Mouse (Mus musculus): ENCODE results near the gene Rai14. TPM values are rescaled to one million over a fixed set of nuclear protein-coding genes. Genes with fewer than 3 reads are reported as not detected.

The Rai14 gene
- polyA plus RNA-seq, 1 experiment from 2014 or later: 10.9 TPM

GRCm38 (mm10) chr15:10719511-10719910 is 5.1 kb upstream of the Rai14 start:
- Histone ChIP-seq H3K9ac (no peak overlapping the region), H3K36me3 (no peaks in the 10 kb centered on the region), H3K9me3 (no peaks in the 10 kb centered on the region), H3K27me3 (no peaks in the 10 kb centered on the region), H3K4me2 (no peak overlapping the region), H3K4me3 (no peak overlapping the region), H3K27ac (replicated peaks) (no peak overlapping the region), H3K4me1 (replicated peaks) (peaks cover 10% of the 10 kb centered on the region)
- 94% methylated on average over 3 of the region's 3 CpGs for WGBS
- ATAC-seq (ENCODE audit: low FRiP score, low read depth): no peak

- no peak overlapping the region for H3K4me2 ChIP-seq
- peaks cover 13% of the 10 kb centered on the region for H3K4me1 ChIP-seq (replicated peaks)
- H3K27ac ChIP-seq (replicated peaks): no peak overlapping the region
- no peak overlapping the region for H3K9ac ChIP-seq
- no peak for ATAC-seq (ENCODE audit: low FRiP score, low read depth)
- WGBS: 88% methylated on average over 10 of the region's 10 CpGs
- no peaks in the 10 kb centered on the region for H3K27me3 ChIP-seq
- no peaks in the 10 kb centered on the region for H3K36me3 ChIP-seq
- H3K4me3 ChIP-seq: no peak overlapping the region
- H3K9me3 ChIP-seq: no peaks in the 10 kb centered on the region
These were observed 4.3 kb upstream of the Rai14 start for GRCm38 (mm10) chr15:10718763-10719162.

- H3K27ac ChIP-seq (replicated peaks): no peak overlapping the region
- no peak overlapping the region for H3K4me3 ChIP-seq
- no peak for ATAC-seq (ENCODE audit: low FRiP score, low read depth)
- H3K4me1 ChIP-seq (replicated peaks): peaks cover 23% of the 10 kb centered on the region
- no peaks in the 10 kb centered on the region for H3K27me3 ChIP-seq
- no peaks in the 10 kb centered on the region for H3K9me3 ChIP-seq
- WGBS: 100% methylated on average over 1 of the region's 1 CpGs
- H3K36me3 ChIP-seq: no peaks in the 10 kb centered on the region
- H3K9ac ChIP-seq: no peak overlapping the region
- no peak overlapping the region for H3K4me2 ChIP-seq
These were observed 2.9 kb upstream of the Rai14 start for GRCm38 (mm10) chr15:10717284-10717683.

GRCm38 (mm10) chr15:10715966-10716365 is 1.5 kb upstream of the Rai14 start:
- H3K27ac ChIP-seq (replicated peaks): no peak overlapping the region
- H3K36me3 ChIP-seq: no peaks in the 10 kb centered on the region
- H3K4me3 ChIP-seq: no peak overlapping the region
- H3K4me2 ChIP-seq: no peak overlapping the region
- H3K4me1 ChIP-seq (replicated peaks): peaks cover 30% of the 10 kb centered on the region
- H3K9ac ChIP-seq: no peak overlapping the region
- no peaks in the 10 kb centered on the region for H3K9me3 ChIP-seq
- H3K27me3 ChIP-seq: no peaks in the 10 kb centered on the region
- no peak for ATAC-seq (ENCODE audit: low FRiP score, low read depth)
- WGBS: 15% methylated on average over 5 of the region's 5 CpGs

- Histone ChIP-seq H3K4me2 (peak overlapping the region; percentile 99), H3K27me3 (no peaks in the 10 kb centered on the region), H3K9ac (peak overlapping the region; percentile 65; the same call in 1 of the 2 replicates), H3K27ac (replicated peaks) (peak overlapping the region; percentile 40), H3K4me3 (peak overlapping the region; percentile 87), H3K9me3 (no peaks in the 10 kb centered on the region), H3K4me1 (replicated peaks) (peaks cover 31% of the 10 kb centered on the region), H3K36me3 (no peaks in the 10 kb centered on the region)
- ATAC-seq (ENCODE audit: low FRiP score, low read depth): peak; percentile 39; the same call in 1 of the 2 replicates
- WGBS: under 1% methylated on average over 10 of the region's 10 CpGs
These were observed 698 bp upstream of the Rai14 start for GRCm38 (mm10) chr15:10715139-10715505.

- peak; percentile 50 for ATAC-seq (ENCODE audit: low FRiP score, low read depth)
These were observed 653 bp downstream of the Rai14 start for GRCm38 (mm10) chr15:10713626-10714316.

GRCm38 (mm10) chr15:10713181-10713625 is 1.2 kb downstream of the Rai14 start:
- H3K27ac ChIP-seq (replicated peaks): no peak overlapping the region
- peaks cover 31% of the 10 kb centered on the region for H3K4me1 ChIP-seq (replicated peaks)
- peak overlapping the region; percentile 87 for H3K4me3 ChIP-seq
- H3K36me3 ChIP-seq: no peaks in the 10 kb centered on the region
- 7% methylated on average over 13 of the region's 13 CpGs for WGBS
- no peaks in the 10 kb centered on the region for H3K27me3 ChIP-seq
- peak overlapping the region; percentile 65 for H3K9ac ChIP-seq
- ATAC-seq (ENCODE audit: low FRiP score, low read depth): no peak
- H3K9me3 ChIP-seq: no peaks in the 10 kb centered on the region
- peak overlapping the region; percentile 99 for H3K4me2 ChIP-seq

More at GRCm38 (mm10) chr15:10713626-10714316, 653 bp downstream of the Rai14 start:
- under 1% methylated on average over 35 of the region's 35 CpGs for WGBS
- Histone ChIP-seq H3K27ac (replicated peaks) (peak overlapping the region; percentile 65), H3K27me3 (no peaks in the 10 kb centered on the region), H3K9ac (peak overlapping the region; percentile 65), H3K4me1 (replicated peaks) (peaks cover 31% of the 10 kb centered on the region), H3K4me3 (peak overlapping the region; percentile 87), H3K36me3 (no peaks in the 10 kb centered on the region), H3K4me2 (peak overlapping the region; percentile 99), H3K9me3 (no peaks in the 10 kb centered on the region)

GRCm38 (mm10) chr15:10712288-10712687 is 2.1 kb downstream of the Rai14 start:
- peak overlapping the region; percentile 99 for H3K4me2 ChIP-seq
- no peak for ATAC-seq (ENCODE audit: low FRiP score, low read depth)
- H3K36me3 ChIP-seq: no peaks in the 10 kb centered on the region
- H3K4me3 ChIP-seq: peak overlapping the region; percentile 87; the same call in 1 of the 2 replicates
- H3K4me1 ChIP-seq (replicated peaks): peaks cover 31% of the 10 kb centered on the region
- no peak overlapping the region for H3K27ac ChIP-seq (replicated peaks)
- H3K9ac ChIP-seq: no peak overlapping the region
- no peaks in the 10 kb centered on the region for H3K27me3 ChIP-seq
- 75% methylated on average over 3 of the region's 3 CpGs for WGBS
- no peaks in the 10 kb centered on the region for H3K9me3 ChIP-seq

- Histone ChIP-seq H3K4me3 (no peak overlapping the region), H3K9ac (no peak overlapping the region), H3K9me3 (no peaks in the 10 kb centered on the region), H3K27ac (replicated peaks) (no peak overlapping the region), H3K4me2 (peak overlapping the region; percentile 15; the same call in 1 of the 2 replicates), H3K36me3 (no peaks in the 10 kb centered on the region), H3K27me3 (no peaks in the 10 kb centered on the region), H3K4me1 (replicated peaks) (peaks cover 31% of the 10 kb centered on the region)
- 42% methylated on average over 6 of the region's 6 CpGs for WGBS
- no peak for ATAC-seq (ENCODE audit: low FRiP score, low read depth)
These were observed 3.2 kb downstream of the Rai14 start for GRCm38 (mm10) chr15:10711231-10711630.

GRCm38 (mm10) chr15:10708591-10709272 is 5.7 kb downstream of the Rai14 start:
- Histone ChIP-seq H3K27me3 (no peaks in the 10 kb centered on the region), H3K9ac (no peak overlapping the region), H3K4me2 (no peak overlapping the region), H3K4me3 (no peak overlapping the region), H3K9me3 (no peaks in the 10 kb centered on the region), H3K36me3 (no peaks in the 10 kb centered on the region), H3K27ac (replicated peaks) (no peak overlapping the region), H3K4me1 (replicated peaks) (peaks cover 28% of the 10 kb centered on the region)
- WGBS: 88% methylated on average over 10 of the region's 10 CpGs
- ATAC-seq (ENCODE audit: low FRiP score, low read depth): no peak

- Histone ChIP-seq H3K4me1 (replicated peaks) (peaks cover 12% of the 10 kb centered on the region), H3K4me2 (no peak overlapping the region), H3K9ac (no peak overlapping the region), H3K36me3 (no peaks in the 10 kb centered on the region), H3K9me3 (no peaks in the 10 kb centered on the region), H3K4me3 (no peak overlapping the region), H3K27ac (replicated peaks) (no peak overlapping the region), H3K27me3 (no peaks in the 10 kb centered on the region)
- no peak for ATAC-seq (ENCODE audit: low FRiP score, low read depth)
- WGBS: 97% methylated on average over 6 of the region's 6 CpGs
These were observed 7.3 kb downstream of the Rai14 start for GRCm38 (mm10) chr15:10707109-10707508.

GRCm38 (mm10) chr15:10706414-10706813 is 8.0 kb downstream of the Rai14 start:
- Histone ChIP-seq H3K4me1 (replicated peaks) (peaks cover 11% of the 10 kb centered on the region; the same call in 1 of the 2 replicates), H3K36me3 (no peaks in the 10 kb centered on the region), H3K9me3 (no peaks in the 10 kb centered on the region), H3K27ac (replicated peaks) (no peak overlapping the region), H3K9ac (no peak overlapping the region), H3K4me2 (no peak overlapping the region), H3K27me3 (no peaks in the 10 kb centered on the region), H3K4me3 (no peak overlapping the region)
- WGBS: 76% methylated on average over 8 of the region's 8 CpGs
- ATAC-seq (ENCODE audit: low FRiP score, low read depth): no peak
